Mouse (Mus musculus) kidney, adult 10 weeks (tissue): Measurements from ENCODE around the gene Aph1c. TPM values are rescaled to one million over a fixed set of nuclear protein-coding genes. Genes with fewer than 3 reads are reported as not detected.

Experiments used
- polyA plus RNA-seq: library from polyadenylated mRNA; stranded (reverse); fragments of 350-450 nt; fragmentation: Illumina TruSeq; extraction: RNeasy Lipid Tissue Mini Kit (QIAGEN cat#74804); gene quantifications from one replicate; pipeline ENCODE4 v1.2.3, GENCODE M21; 2014; ENCODE audit warnings: low read depth, low replicate concordance

Aph1c gene
- polyA plus RNA-seq, result 32.6 TPM

DNA sequence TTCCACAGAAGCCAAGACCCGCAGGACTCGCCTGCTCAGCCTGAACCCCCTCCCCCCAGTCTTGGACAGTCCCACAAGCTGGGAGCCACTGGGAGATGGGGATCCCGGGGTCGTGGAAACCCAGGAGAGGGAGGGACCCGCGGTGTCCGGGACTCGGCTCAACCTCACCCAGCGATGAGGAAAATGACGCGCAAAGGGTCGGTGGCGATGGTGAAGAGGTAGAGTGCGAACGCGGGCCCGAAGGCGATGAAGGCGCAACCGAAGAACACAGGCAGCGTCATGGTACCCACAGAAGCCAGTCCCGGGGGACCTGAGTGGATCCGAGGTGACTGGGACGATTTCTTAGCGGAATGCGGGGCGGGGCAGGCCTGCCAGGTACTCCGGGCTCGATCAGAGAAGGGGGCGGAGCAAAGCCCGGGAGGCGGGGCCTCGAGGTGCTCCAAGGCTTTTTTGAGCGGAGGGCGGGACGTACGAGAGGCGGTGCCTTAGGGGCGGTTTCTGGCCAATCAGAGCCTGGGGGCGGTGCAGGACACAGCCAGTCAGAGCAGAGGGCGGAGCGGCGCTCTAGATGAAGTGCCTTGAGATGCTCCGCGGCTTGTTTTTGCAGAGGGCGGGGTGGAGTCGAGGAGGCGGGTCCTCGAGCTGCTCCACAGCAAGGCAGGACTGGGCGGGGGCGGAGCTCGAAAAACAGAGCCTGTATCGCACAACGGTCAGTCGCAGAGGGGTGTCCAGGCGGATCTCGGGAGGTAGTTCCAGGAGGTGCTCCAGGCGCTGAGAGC, at the start of gene Aph1c:
Gene Aph1c, minus strand, starts transcription at position 409 of the 779 bp plus-strand sequence.

GRCm38 (mm10) chr9:66796739-66797138, 37.8 kb downstream of the Aph1c start, which contains the start of gene Gm10647:
Gene Gm10647 (plus strand): TSS chr9:66797039.

GRCm38 (mm10) chr9:66795464-66796324, 38.8 kb downstream of the Aph1c start, which contains the start of gene Aph1b:
Gene Aph1b (minus strand): TSS chr9:66795490.

Other genes starting within 250 kb of the Aph1c start
- 118 TPM for gene Usp3, start 241.6 kb downstream of the Aph1c start, polyA plus RNA-seq
- 253 TPM for gene Car12, start 121.0 kb downstream of the Aph1c start, polyA plus RNA-seq
- 23.7 TPM for gene Aph1b, start 39.2 kb downstream of the Aph1c start, polyA plus RNA-seq
- gene Gm10647, start 37.7 kb downstream of the Aph1c start, polyA plus RNA-seq, result 0.57 TPM
- gene Rab8b, start 85.0 kb upstream of the Aph1c start, polyA plus RNA-seq, result 29.8 TPM
- gene Rps27l, start 111.4 kb upstream of the Aph1c start, polyA plus RNA-seq, result 635 TPM
- 97.9 TPM for gene Lactb, start 140.8 kb upstream of the Aph1c start, polyA plus RNA-seq
- 164 TPM for gene Tpm1, start 214.7 kb upstream of the Aph1c start, polyA plus RNA-seq